Mouse (Mus musculus): ENCODE results near the gene Dmkn.
"Not testable (repeated sequence)": the region's sequence is repeated elsewhere in the genome, so short reads cannot be mapped to it uniquely, and the experiment has no call there.

Dmkn gene

DNA sequence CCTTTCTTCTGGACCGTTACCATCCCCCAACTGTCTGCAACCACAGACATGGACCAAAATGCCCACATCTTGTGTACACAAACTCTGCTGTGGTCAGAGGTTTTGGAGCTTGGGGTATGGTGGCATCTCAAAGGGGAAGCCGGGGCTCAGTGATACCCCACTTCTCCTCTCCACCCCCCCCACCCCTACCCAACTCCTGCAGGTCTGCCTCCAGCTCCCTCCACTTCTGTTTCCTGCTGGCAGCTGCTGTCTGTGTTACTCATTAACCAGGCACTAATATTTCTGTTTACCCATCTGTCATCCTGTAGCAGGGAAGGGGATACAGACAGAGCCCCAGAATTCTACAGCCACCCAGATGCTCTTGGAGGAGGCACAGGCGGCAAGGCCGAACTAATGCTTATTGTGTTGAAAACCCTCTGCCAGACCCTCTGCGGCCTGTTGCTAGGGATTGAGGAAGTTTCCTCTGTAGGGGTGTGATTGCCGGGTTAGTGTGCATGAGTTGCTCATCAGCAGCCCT lies 48.8 kb downstream of the Dmkn start:
- no peak for DNase-seq (ENCODE audit: low read depth, low spot score)

DNA sequence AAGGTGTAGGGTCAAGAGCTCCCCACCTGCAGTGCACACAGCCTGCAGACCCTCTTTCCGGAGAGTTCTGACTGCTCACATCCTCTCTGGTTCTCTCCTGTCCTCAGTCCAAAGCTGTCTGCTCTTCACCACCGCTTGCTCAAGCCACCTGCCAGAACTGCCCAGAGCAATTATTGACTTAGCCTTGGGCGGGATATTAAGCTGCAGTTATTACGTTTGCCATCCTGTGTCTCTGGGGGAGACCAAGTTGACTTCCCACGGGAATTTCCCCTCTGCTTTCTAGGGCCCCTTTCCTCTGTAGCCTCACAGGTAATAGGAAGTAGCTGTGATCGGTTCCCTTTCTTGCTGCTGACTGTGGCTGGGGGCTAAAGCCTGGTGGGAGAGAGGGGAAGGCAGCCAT lies 56.6 kb downstream of the Dmkn start:
- no peak for DNase-seq (ENCODE audit: low read depth, low spot score)

DNA sequence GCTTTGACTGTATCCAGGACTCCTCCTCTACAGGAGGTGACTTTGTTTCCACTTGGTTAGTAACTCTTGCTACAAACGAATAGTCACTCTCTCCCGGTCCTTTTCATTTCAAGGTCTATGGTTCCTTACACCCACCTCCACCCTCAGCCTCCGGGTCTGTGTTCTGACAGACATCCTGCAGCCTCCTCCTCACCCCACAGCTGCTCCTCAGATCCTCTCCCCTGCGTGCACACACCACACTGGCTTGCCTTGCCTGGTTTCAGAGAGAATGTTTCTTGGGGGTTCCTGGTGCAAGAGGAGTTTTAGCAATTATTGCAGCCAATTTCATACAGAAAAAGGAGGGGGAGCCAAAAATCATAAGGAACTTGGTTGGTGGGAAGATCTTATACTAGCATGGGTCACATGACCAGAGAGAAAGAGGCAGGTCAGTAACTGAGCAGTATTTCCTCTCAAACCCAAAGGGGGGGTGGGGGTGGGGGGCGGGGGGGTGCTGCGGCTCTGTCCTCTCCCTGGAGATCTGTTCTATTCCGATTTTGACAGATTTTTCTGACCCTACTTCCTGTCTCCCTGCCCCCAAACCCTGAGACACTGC lies 57.4 kb downstream of the Dmkn start:
- no peak for DNase-seq (ENCODE audit: low read depth, low spot score)

DNA sequence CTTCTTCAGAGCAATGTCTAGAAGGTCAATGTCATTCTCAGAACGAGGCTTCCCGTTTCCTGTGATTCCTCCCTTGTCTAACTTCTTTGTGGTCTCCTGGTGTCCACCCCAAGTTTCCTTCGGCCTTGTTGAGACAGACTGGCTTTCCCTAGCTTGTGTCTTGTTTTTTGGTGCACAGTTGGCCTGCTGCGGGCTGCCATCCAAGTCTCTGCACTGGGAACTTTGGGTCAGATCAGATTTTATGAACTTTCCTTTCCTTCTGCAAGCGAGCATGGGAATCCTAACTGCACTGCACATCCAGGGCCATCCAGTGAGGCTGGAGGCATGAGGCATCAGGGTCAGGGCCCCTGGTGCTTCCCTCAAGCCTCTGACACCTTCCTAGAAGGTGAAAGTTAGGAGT lies 58.0 kb downstream of the Dmkn start:
- DNase-seq (ENCODE audit: low read depth, low spot score) = no peak

DNA sequence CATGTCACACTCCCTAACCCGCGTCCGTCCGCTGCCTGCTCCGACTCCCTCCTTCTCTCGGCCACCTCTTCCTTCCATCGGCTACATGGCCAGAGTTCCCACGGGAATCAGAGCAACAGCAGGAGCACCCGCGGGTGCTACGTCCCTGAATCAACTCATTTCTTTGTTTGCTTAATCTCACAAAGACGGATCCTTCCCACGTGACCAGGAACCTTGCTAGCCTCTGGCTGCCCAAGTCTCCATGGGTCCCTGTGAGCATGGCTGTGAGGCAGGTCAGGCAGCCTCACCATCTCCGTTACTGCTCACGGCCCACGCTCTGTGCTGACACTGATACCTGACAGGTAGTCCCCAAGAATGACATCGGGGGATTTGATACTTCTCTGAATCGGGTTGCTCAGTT lies 60.1 kb downstream of the Dmkn start, which contains the start of gene Ffar2:
Gene Ffar2 (minus strand): TSS at position 101 of the 400 bp plus-strand sequence.
- DNase-seq (ENCODE audit: low read depth, low spot score) = no peak

DNA sequence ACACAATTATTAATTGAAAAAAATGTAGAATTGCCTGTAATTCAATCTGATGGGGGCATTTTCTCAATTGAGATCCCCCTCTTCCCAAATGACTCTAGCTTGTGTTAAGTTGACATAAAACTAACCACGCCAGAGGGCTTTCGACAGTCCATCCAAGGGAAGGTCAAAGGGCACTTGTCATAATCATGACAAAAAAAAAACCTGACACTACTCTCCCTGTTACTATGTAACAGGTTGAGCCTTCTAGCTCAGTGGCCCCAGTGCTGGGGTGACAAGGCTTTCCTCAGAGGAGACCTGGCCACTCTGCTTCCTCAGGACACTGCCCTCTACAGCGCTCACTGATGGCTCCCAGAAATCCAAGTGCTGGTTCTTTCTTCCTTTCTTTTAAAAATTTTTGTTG lies 60.8 kb downstream of the Dmkn start:
- DNase-seq (ENCODE audit: low read depth, low spot score) = no peak

DNA sequence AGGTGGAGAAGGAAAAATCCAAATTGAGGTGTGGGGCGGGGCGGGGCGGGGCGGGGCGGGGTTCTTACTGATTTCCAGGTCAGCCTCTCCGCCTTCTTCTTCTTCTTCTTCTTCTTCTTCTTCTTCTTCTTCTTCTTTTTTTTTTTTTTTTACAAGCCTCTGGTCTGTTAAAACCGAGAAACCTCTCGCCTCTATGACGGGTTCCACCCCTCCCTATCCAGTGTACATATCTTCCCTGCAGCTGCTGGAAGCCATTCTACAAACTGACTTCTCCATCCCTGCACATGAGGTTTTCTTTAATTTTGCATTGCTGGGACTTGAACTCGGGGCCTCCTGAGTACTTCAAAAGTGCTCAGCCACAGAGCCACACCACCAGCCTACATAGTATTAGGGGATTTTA lies 63.1 kb downstream of the Dmkn start:
- no peak for DNase-seq (ENCODE audit: low read depth, low spot score)

DNA sequence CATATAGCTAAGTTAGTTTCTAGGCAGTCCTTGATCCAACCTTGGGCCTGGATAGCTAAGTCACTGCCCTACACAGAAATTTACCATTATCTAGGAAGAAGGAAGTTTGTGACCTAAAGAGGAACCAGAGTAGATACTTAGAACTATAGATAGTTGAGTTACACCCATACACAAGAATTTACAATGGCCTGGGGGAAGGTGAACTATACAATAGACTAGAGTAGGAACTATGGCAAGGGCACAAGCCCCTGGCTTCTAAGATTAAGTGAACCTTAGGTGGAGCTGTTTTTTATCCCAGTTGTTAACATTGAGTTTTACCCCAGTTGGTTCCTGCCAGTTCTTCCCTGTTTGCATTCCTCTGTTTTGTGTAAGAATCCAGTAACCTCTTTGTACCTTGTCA lies 65.3 kb downstream of the Dmkn start:
- DNase-seq (ENCODE audit: low read depth, low spot score) = not testable (repeated sequence)

DNA sequence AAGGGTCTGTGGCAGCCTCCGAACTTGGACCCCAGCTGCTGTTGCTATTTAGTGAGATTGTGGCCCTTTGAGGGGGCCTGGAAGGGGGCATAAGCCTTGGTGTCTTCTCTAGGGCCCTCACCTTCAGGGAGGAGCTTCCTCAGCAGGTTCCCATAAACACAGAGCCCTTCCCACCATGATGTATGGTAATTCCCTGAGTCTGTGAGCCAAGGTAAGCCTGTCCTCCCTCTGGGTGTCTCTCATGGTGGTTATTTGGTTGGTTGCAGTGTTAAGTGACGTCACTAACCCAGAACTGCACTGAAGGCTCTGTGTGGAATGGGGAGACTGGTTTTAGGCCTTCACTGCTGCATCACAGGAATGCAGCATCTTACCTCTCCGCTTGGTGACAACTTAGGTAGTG lies 65.9 kb downstream of the Dmkn start:
- no peak for DNase-seq (ENCODE audit: low read depth, low spot score)
